14 mouse cellular contexts compared by ENCODE assay signal in genomic region chr11:37306656-37307055, GRCm38 (mm10).
"Had no signal": no experiment of that assay in that cellular context is flagged by ENCODE, and none has a peak within 500 bp of the region (broad histone marks: within the 10 kb centered on the region; RNA-seq: fewer than 3 reads in every experiment).

No protein-coding gene starts in this region.

- DNase-seq: lung, adult 18-20 months; lung, embryonic 14.5 days; lung, postnatal 10 days; lung, postnatal 4 days; right cerebral cortex, postnatal 14 days; thymus, adult 2 months; thymus, postnatal 25 days; thymus, postnatal 4 days had no signal

- H3K4me1 ChIP-seq: midbrain, embryonic 10.5 days; midbrain, embryonic 12.5 days; neural tube, embryonic 12.5 days; stomach, embryonic 15.5 days had no signal

- H3K4me3 ChIP-seq: midbrain, embryonic 10.5 days; midbrain, embryonic 12.5 days; neural tube, embryonic 12.5 days; stomach, embryonic 15.5 days had no signal

- H3K9me3 ChIP-seq: midbrain, embryonic 10.5 days; midbrain, embryonic 12.5 days; neural tube, embryonic 12.5 days; stomach, embryonic 15.5 days had no signal

- H3K36me3 ChIP-seq: midbrain, embryonic 10.5 days; midbrain, embryonic 12.5 days; neural tube, embryonic 12.5 days; stomach, embryonic 15.5 days had no signal

- H3K4me2 ChIP-seq: lung, embryonic 14.5 days; midbrain, embryonic 12.5 days; neural tube, embryonic 12.5 days; stomach, embryonic 15.5 days had no signal

- H3K27ac ChIP-seq: liver, embryonic 14.5 days; midbrain, embryonic 10.5 days; midbrain, embryonic 12.5 days; neural tube, embryonic 12.5 days; stomach, embryonic 15.5 days; stomach, postnatal 0 days had no signal

- H3K27me3 ChIP-seq: midbrain, embryonic 12.5 days; neural tube, embryonic 12.5 days; stomach, embryonic 15.5 days had no signal

- H3K9ac ChIP-seq: liver, embryonic 14.5 days; lung, embryonic 14.5 days; midbrain, embryonic 12.5 days; neural tube, embryonic 12.5 days; stomach, embryonic 15.5 days had no signal
